Mouse (Mus musculus) urinary bladder, postnatal 36 days (tissue): ENCODE data around the gene Cers6.

Source experiments
- DNase-seq, 2 experiments: peaks; one replicate each; pipeline ENCODE4 v3.0.0; 2022; ENCODE audit warnings: low spot score in 2 of 2, mixed read lengths in 1 of 2

The Cers6 gene

DNA sequence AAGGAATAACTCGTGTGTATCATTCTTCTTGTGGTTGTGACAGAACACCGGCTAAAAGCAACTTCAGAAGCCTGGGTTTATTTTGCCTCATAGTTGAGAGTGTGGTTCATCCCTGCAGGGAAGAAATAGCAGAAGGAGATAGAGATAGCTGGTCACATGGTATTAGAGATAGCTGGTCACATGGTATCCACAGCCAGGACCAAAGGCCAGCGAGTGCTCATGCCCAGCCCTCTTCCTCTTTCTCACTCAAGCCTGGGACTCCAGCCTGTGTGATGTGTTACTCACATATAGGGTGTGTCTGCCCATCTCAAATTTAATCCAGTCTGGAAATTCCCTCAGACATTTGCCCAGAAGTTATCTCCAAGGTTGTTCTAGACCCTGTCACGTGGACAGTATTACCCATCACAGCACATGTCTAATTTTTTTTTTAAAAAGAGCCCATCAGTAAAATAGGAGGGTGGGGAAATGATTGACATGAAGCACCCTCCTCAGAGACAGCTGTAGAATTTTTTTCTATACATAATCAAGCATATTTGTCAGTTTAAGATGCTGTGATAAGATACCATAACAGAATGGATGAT is 17.9 kb downstream of the Cers6 start:
- no peak for DNase-seq

DNA sequence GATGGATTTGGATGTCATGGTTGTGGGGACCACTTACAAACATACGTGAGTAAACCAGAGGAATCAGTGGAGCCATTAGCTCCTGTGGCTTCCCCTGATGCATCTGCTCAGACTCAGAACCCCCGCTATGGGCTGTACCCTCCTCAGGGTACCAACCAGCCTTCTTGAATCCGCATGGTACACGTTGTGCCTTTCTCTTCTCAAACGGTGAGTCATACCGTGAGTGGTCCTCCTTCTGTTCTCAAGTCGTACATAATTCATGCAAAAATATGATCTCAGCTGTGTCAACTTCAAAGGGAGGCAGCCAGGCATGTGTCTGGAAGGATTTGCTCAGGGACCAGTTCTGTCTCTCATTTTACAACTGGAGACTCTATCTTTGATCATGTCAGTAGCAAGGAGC is 23.3 kb downstream of the Cers6 start:
- DNase-seq = no peak

DNA sequence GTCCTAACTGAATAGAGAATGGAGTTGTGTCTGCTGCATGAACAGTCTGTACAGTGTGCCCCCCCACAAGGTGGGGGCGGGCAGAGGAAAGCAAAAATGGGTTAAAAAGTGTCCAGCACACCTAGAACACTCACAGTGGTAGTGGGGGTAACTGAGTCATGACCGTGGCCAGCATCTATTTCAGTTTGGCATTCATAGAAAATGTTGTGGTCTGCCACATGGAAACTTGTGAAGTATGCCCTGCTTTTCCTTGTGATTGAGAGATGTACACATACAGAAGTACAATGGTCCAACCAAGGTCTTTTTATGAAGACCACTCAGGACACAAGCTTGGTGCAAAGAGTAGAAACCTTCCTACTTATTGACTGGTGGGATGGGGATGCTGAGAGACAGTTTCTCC is 24.0 kb downstream of the Cers6 start:
- DNase-seq = no peak

DNA sequence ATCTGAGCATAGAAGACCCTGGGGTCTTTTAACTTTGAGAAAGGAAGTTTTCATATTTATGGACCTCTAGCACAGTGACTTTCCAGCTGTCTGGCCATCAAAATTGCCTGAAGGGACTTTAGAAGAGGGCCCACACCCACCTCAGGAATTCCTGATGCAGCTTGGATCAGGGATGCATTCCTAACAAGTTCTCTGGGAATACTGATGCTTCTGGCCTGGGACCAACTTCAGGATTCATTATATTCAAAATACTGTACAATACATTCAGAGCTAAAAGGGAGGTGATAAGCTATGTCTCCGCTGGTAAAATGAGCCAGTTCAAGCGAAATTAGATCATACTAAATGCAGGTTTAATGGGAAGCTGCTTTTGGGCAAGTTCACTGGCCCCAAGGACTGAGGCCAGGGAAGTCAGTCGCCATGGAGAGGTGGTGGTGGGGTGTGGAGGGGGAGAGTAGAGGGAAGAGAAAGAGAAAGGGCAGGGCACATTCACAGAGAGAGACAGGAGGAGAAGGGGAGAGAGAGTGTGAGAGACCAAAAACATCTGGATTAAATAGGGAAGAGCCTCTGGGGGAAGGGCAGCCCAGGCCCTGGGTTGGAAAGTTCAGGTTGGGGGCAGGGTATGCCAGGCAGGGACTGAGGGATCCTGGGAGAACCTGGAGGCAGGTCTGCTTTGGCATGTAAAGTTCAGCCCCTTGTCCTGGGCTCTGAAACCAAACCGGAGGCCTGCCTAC is 24.7 kb downstream of the Cers6 start:
- no peak for DNase-seq

DNA sequence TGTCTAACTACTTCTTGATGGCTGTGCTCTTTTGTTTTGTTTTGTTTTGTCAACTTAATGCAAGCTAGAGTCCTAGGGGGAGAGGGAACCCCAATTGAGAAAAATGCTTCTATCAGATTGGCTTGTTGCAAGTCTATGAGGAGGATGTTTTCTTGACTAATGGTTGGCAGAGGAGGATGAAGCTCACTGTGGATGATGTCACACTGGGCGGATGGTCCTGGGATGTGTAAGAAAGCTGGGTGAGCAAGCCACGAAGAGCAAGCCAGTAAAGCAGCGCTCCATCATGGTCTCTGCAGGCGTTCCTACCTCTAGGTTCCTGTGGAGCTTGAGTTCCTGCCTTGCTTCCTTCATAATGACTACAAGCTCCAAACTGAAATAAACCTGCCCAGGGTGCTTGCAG is 25.4 kb downstream of the Cers6 start:
- no peak for DNase-seq

DNA sequence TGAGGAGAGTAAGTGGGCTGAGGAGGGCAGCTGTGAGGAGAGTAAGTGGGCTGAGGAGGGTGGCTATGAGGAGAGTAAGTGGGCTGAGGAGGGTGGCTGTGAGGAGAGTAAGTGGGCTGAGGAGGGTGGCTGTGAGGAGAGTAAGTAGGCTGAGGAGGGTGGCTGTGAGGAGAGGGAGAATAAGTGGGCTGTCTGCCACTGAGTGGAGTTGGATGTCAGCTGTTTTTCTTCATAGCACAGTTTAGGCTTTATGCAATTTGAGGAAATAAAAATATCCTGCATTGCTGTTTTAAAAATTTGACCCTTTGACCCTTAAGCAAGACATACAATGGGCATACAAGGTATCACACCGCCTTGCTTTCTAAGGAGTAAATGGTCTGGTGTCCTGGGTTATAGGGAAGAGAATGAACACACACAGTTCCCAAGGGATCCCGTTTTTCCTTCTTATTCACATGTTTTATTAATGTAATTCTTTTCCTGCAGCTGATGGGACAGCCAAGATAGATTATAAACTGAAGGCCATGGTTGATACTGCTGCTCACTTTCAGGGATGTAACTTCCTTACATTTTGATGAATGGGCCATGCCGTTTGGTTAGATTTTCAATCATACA is 27.0 kb downstream of the Cers6 start:
- no peak for DNase-seq

DNA sequence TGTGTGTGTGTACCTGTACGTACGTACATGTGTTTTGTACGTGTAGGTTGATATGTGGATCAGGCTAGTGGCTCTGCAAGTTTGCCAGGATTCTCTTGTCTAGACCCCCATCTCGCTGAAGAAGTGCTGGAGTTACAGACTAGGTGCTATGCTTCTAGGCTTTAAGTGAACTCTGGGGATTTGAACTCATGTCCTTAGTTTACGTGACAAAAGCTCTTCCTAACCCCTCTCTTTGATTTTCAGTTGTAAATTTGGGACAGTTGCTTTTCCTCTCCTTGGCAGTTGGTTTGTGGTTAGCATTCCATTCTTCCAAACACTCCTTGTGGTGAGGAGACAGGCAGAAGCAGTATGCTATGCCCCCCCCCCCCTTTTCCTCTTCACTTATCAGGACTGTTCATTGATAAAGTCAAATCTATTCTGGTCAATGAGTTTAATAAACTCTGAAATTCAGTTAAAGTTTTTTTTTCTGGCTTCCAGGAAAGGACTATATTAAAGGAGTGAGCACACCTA is 28.5 kb downstream of the Cers6 start:
- no peak for DNase-seq

DNA sequence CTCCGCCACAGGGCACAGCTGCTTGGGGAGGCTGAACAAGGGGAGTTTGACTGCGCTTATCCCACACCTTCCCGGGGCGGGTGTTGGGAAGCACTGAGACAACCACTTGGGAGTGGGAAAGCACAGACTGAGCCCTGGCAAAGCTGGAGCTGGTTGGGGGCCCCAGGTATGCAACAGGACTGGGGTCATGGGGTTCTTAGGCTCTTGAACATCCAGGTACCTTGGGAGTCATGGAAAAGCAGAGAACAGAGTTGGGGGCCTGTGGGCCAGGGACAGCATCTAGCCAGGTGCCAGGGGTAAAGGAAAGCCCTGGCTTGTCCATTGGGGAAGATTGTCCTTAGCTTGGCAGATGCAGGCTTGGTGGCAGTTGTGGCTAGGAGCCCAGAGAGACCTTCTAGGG is 31.2 kb downstream of the Cers6 start:
- no peak for DNase-seq

DNA sequence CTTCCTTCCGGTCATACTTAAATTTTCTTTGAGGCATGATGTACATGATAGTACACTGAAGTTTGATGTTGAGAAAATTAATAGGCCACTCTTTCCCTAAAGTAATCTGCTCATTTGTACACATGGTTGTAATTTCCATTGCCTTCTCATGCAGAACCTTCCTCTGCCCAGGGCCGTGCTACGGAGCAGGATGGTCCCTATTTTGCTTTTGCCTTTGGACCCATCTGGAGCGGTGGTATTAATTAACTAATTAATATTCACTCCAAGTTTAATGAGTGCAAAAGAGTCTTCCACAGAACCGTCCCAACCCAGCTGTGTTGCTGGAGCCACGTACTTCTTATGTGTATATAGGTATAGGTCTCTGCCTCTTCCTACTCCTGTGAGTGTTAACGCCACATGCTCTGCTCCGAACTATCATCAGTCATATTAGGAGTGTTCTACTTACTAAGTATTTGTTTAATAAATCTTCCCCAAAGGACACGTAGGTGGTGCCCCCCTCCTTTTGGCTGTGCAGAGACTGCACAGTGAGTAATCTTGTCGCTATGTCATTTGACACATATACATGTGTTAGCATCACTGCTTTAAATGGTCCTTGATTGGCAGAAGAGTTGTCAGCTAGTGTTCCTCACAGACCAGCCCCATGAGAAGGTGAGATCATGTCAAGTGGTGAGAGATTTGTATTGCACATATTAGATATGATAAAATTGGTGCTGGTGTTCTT is 34.0 kb downstream of the Cers6 start:
- no peak for DNase-seq

DNA sequence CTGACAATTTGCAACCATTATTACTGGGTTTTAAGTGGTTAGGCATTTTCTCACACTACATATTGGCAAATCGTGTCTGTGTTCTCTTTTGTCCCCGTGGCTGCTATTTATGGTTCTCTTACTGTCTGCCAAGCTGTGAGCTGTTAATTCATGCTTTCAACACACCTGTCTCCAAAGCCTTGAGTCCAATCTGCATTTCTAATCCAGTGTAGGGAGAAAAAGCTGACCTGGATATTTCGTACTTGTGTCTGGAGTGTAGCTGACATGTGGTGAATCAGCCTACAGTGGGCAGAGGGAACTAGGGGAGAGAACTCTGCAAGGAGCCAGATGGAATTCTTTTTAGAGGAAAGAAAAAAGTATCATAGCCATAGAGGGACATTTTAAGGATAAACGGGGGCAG is 35.0 kb downstream of the Cers6 start:
- no peak for DNase-seq

DNA sequence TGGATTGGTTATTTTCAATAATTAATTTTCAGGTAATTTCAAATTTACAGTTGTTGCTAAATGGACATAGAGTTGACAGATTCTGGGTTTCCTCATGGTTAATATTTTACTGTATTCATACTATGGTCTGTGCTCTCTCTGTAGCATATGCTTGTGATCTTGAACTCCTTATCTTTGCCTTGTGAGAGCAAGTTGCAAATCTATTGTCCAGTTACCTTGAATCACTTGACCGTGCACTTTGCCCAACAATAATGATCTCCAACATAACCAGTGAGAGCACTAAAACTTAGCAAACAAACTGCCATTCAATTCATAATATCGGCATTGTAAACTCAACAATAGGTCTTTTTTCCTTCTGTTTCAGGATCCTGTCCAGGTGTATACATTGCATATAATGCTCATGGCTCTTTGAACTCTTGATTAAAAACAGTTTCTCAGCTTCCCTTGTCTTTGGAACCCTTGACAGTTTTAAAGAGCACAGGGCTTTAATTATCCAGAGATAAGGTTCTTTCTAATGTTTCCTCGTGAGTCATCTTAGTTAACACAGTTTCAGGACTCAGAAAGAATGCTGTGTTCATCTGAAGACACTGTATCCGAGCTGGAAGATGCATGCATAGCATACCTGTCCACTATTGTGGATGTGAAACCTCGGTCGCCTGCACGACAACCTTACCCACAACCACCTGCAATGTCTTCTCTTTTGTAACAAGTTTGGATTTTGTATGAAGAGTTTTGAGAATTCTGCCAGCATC is 38.7 kb downstream of the Cers6 start:
- no peak for DNase-seq

DNA sequence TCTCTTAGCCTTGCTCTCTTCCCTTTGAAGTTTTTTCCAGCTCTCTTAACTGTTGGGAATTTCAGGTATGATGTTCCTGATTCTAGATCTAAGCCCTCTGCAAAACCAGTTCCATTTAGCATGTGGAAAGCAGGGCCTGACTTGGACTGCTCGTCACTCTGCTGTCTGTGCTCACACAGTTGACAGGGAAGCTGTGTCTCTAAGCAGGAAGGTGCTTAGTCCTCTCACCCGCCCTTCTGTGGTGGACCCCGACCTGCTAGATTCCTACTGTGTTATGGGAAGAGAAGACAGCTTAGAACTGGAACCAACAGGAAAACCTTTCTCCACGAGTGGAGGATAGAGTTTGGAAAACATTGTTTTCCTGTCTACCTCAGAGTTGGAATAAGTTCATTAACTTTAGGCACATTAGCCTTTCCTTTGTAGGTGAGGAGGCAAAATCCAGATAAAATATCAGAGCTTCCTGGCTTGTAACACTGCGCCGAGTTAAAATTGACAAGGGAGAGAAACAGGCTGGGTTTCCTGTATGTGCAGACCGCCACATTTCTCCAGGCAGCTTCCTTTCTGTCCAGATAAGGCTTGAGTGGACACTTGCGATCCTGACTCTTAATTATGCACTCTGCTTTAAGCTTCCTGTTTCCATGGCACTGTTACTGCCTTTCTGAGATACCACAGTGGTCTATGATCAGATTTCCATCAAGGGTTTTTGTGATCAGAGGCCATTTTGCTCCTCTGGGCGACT is 39.6 kb downstream of the Cers6 start:
- DNase-seq = no peak

DNA sequence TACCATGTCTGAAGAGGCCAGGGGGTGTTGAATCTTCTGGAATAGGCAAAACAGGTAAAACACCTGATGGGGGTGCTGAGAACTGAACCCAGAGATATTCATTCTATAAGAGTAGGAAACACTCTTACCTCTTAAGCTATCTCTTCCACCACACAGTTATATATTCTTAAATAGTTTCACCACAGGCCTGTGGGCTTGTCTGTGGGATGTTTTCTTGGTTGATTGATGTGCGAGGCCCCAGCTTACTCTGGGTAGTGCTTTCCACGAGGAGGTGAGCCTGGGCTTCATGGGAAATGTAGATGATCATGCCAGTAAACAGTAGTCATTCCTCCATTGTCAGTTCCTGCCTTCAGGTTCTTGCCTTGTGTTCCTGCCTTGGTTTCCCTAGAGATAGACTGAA is 40.5 kb downstream of the Cers6 start:
- DNase-seq = no peak

DNA sequence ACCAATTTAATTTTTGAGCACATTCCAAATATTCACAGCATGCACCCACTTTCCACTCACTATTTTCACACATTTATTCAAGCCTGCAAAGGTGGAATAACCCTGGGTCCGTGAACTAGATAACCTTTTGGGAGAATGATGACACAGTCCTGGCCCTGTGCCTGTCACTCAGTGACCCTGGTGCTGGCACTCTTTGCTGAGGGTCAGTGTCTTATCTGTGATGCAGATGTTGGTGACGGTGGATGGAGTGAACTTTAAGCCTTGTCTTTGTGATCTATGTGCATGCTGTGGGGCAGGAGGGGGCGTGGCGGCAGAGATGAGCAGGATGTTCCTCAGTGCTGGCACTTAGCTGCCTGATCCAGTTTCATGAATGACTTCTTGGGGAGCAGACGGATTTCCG is 41.3 kb downstream of the Cers6 start:
- DNase-seq = no peak

DNA sequence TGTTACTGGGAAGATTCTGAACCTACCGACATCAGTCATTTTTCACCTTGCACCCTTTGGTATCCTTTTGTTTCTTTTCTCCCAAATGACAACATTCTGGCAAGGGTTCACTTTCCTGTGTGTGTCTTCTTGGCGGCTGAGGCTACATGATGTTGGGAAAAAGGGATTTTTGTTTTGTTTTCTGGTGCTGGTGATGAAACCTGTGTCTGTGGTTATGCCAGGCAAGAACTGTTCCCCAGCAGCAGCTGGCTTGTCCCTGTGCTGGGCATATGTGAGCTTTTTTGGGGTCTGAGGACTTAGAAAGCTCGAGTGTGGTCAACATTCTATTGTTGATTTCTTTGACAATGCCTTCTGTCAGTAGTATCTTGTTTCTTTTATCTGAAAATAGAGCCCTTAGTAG is 45.7 kb downstream of the Cers6 start:
- DNase-seq = no peak

DNA sequence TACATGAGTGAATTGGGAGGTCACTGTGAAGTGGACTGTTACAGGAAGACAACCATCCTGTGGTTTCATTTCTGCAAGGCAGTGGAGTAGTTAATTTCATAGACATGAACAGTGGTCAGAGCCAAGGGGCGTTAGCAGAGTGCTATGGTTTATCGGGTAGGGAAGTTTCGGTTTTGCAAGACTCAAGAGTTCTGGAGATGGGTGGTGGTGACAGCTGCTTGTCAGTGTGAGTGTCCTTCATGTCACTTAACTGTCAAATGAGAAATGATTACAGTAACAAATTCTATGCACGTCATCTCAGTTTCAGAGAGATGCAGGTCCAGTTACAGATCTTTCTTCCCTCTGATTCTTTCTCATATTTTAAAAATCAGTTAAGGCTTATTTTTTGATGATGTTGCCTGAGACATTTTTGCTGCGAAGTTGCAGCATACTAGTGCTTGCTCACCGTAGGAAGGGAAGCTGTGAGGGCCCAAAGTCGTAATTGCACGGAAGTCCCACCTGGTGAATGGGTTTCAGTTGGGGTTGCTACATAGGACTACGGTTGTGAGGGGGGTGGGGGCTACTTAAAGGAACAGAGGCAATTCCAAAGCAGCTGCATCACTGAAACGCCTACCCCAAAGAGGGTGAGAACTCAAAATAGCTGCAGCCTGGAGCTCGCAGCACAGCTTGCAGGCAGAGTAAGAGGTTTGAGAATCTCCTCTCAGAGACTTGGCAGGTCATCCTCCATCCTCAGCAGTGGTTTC is 46.7 kb downstream of the Cers6 start:
- no peak for DNase-seq

DNA sequence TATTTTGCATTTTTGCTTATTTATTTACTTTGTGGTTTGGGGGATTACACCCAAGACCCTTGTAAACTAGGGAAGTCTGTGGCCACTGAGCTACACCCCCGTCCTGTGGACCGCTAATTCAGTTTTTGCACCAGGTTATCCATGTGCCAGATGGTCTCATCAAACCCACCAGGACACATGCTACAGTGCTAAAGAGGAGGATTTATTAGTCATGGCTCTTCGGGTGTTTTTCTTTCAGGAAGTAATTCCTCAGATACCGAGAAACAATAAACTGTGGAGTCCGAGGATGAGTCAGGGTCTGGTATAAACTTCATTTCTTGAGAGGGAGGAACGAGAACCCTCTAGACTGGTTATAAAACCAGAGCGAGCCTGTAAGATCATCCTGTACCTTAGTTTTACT is 49.5 kb downstream of the Cers6 start:
- DNase-seq = no peak

DNA sequence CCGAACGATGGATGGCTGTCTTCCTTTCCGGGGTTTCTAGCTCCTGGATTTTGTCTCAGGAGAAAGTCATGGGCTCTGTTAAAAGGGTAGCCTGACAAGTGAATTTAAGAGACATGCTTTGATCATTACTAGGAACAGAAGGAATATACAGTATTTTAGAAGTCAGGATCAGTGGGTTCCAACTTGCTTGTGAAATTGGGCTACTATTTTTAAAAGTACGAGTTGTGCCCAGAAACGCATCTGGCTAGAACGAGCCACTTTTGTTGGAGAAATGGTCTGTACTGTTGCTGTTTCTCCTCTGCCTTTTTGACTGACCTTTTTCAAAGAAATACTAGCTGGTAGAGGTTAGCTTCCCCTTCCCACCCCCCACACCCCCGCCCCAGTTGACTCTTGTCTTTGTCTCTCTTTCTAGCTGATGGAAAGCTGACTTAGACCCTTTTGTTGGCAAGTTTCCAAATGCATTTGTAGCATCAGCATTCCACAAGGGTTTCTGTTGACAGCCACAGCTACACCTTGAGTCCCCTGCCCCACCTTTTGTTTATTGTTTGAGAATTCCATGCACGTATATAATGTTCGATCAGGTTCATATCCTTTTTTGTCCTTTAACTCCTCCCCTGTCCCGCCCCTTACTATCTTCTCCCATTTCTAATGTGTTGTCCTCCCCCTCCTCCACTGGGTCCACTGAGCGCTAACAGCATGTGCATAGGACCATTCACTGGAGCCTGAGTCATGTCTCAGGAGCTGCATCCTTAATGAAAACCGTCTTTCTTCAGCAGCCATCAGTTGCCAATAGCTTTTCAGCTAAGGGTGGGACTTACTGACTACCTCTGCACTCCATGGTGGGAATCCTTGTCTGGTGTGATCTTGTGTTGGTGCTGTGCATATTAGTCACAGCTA is 50.6 kb downstream of the Cers6 start:
- no peak for DNase-seq

DNA sequence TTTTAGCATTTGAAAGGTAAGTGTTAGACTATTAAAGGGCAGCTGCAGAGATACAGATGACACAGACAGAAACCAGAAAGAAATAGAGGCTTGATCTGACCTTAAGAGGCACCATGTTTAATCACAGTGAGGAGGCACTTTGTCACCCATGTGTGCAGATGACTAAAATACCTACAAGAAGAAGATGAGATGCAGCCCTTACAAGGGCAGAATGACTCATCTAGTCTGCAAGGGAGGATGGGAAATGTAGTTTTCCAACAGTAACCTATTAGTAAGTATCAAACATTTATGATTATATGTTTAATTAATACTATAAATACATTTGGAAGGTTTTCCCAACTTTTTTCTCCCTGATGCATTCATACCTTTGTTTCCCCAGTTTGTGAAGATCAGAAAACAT is 54.5 kb downstream of the Cers6 start:
- no peak for DNase-seq
